Mouse (Mus musculus) left cerebral cortex, adult 11 months (tissue): Measurements from ENCODE around the gene Gm37240.
A peak's percentile ranks its signal among the peaks of the same experiment; 100 is the strongest.

ENCODE experiments used
- DNase-seq: peaks from one replicate; pipeline ENCODE4 v3.0.0; 2022; ENCODE audit warnings: low spot score

The Gm37240 gene

DNA sequence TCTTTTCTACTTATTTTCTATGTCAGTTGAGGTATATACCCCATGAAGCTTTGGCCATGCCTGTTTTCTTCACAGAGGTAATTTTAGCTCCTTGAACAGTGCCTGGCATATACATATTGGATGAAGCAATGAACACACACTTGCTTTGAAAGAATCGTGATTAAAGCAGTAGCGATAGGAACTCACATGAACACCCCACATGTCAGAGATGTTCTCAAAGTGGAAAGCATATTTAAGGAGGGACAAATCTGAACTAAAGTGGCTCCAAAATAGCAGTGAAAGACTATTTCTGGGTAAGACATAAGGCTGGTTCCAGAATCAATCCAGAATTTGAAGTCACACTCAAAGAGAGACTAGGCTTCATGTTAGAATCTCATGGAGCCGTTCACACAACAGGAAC lies 397.1 kb downstream of the Gm37240 start:
- DNase-seq: peak; percentile 53

DNA sequence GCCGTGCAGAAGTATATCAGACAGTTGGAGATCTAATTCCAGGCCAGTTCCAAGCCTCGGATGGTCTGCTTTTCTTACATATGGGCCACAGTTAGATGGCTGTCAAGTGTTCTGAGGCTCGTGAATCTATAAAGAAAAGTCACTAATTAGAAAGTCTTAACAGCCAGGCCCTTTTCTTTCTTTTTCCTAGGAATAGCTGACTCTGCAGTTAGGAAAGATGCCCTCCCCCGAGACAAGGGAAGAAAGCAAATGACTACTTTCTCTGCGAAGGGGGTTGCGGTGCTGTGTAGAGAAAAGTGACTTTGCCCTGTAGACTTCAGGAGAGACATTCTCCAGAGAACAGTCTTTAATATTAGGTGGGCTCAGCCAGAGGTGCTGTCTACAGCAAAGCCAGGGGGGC lies 399.9 kb downstream of the Gm37240 start:
- no peak for DNase-seq

DNA sequence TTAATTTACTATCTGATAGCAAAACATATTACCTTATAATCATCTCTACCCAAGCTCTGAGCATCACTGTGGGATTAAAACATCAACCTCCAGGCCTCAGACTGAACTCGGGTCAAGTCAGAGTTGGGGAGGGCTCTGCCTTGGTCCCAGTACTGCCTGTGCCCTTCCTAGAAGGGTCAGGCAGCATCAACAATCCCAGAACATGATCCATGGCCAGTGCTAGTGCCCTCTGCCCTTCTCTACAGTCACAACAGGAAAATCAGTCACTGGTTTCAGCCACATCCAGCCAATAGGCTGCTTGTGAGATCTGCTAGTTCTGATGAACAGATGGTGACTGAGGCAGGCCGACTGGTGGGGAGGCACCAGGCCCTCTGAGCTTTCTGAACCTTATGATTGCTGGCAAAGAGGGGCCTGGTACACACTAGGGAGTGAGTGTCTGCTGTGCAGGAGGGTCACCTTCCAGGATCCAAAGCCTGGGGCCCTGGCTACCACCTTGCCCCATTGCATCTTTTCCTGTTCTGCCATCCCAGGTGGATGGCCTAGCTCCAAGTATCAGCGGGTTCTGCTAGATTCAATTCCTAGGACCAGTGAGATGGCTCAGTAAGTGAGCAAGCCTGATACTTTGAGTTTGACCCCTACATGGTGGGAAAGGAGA lies 401.7 kb downstream of the Gm37240 start:
- no peak for DNase-seq

DNA sequence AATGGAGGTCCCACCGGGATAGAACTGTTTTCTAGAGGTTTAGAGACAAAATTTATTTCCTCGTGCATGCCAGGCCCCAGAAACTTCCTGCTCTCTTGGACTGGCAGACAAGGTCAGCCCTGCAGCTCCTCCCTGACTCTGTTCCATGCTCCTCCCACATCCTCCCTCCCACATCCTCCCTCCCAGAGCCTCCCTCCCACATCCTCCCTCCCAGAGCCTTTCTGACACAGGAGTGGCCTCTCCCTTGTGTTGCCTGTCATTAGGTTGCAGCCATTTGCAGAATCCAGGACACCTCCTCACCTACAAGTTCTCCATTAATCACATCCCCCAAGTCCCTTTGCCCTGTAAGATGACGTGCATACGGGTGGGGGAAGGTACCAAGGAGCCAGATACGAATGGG lies 404.7 kb downstream of the Gm37240 start:
- no peak for DNase-seq

DNA sequence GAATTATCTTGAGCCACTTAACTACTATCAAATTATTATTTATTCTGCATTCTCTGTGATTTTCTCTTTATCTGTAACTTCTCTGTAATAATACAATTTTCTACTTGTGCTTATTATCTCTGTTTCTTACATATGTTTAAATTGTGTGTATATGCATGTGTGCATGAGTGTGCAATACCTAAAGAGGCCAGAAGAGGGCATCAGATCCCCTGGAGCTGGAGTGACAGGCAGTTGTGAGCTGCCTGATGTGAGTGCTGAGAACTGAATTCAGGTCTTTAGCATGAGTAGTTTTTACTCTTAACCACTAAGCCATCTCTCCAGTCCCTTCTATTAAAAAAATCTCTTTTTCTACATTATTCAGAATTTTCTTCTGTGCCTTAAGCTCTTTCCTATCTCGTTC lies 406.7 kb downstream of the Gm37240 start:
- no peak for DNase-seq

DNA sequence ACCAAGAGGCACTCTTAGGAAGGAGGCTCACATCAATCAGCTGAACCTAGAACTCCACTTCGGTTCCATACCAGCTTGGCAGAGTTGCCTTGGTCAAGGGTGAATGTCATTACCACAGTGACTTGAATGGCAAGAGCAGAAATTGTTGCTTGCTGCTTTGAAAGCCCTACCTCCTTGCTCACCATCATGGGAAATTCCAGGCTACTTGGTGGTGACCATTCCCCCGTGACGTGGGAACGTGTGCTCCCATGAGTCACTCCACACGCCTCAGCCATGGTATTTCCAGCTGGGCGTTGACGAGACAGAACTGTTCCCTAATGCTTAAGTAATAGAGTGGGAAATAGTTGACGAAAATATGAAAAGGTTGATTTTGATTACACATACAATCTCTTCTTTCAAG lies 408.6 kb downstream of the Gm37240 start:
- no peak for DNase-seq

DNA sequence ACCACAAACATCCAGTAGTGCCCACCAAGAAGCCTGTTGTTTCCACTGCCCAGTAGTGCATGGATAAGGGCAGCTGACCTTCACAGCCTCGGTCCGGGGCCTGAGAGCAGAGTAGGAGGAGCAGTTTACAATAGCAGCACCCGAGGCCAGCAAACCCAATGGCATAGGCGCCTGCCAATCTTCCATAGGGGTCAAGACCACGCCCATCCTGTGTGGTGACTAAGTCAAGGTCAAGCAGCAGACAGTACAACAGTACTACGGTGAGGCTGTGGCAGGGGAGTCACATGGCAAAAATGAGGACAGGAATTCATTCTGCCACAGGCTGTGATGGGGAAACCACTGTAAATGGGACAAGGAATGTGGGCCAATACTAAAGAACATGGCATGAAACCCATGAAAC lies 417.6 kb downstream of the Gm37240 start:
- no peak for DNase-seq

DNA sequence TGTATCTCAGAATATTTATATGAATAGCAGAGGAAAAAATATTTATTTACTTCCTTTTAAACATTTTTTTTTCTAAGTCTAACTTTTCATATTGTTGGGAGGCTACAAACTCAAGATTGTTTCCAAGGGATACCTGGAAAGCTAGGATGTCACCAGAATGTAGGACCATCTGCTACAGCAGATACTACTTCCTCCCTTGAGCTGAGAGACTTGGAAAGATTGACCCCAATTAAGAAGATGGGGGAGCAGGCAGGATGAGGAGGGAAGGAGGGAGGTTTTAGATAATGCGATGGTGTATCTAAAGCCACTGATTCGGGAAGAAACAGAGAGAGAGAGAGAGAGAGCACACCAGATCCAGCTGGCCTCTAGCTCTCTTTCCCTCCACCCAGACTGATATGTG lies 418.3 kb downstream of the Gm37240 start:
- DNase-seq: no peak

DNA sequence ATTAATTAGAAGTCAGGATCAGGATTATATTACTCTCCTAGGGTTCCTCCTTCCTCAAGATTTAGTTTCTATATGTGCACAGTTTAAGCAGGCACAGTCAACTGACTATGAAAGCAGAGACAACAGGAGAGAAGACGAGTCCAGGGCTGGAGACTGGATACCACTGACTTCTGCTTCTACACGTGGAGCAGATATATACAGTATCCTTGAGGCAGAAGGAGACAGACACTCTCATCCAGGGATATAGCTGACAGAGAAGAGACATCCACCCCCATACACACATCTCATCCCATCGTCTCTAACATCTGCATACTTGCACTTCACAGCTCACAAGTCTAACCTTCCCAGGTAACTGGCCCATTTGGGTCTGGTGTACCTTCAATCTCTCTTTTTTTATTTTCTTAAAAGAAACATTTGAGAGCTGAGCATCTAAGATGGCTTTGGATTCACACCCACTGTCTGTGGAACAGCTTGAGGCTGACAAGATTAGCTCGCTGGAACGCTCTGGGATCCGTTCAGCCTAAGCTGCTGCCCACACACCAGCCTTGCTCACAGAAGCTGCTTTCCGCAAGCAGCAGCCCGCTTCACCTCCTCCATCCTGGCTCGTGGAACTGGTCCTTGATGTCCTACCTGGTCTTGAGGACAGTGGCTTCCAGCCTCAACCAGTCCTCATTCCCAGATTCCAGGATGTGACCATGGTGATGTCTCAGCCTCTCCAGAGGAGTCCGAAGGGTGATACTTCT lies 421.9 kb downstream of the Gm37240 start:
- DNase-seq: peak; percentile 78

DNA sequence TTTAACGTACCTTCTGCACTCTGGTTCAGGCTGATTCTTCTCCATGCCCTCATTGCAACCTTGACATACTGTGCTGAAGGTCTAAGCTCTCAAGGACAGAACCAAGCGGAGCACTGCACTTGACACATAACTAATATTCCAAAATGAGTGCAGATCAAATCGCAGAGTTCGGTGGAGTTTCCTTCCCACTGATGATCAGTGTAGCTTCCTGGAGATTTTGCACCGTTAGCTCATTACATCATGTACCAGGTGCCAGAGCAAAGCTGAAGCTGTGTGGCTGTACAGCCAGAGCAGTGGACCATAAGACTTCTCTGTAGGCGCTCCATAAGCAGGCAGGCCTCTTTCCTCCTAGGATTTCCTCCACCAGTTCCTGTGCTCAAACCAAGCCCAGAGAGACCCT lies 427.3 kb downstream of the Gm37240 start:
- no peak for DNase-seq

DNA sequence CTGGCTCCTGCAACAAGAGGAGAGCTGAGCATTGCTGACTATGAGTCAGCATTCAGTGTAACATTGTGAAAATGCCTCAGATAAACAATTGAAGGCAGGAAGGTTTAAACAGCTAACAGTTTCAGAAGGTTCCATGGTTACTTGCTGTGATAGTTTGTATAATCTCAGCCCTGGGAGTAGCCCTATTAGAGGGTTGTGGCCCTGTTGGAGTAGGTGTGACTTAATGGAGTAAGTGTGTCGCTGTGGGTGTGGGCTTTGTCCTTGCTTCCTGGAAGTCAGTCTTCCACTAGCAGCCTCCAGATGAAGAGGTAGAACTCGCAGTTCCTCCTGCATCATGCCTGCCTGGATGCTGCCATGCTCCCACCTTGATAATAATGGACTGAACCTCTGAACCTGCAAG lies 430.3 kb downstream of the Gm37240 start:
- no peak for DNase-seq

DNA sequence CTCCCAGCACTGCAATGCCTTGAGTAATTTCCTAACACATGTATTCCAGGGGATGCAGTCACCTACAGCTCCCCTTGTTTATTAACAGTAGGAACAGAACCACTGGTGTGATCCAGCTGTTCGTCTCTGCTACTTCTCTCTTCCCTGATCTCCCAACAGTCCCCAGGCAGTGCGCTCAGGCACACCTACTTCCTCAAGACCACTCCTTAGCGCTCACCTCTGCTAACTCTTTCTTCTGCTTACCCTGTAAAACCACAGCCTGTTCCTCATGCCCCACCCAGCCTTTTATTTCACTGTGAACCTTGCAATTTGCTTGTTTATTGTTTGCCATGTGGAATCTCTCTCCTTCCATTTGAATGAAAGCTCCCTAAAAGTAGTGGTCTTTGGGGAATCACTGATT lies 431.9 kb downstream of the Gm37240 start:
- DNase-seq: no peak

DNA sequence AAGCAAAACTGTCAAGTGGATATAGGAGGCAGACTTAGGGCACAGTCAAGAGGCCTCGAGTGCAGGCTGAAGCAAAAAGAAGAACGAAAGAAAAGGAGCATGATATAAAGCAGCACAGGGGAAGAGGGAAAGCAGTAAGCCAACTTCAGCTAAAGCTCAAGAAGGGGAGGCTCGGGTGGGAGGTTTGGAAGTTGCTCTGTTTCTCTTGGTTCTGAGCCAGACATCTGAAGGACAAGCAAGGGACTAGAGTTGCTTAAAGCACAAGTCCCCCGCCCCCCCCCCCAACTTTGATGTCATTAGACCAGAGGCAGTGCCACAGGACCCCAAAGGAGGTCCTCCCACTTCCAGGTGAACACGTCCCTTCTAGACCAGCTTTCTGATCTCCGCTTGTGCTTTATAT lies 433.3 kb downstream of the Gm37240 start:
- no peak for DNase-seq

DNA sequence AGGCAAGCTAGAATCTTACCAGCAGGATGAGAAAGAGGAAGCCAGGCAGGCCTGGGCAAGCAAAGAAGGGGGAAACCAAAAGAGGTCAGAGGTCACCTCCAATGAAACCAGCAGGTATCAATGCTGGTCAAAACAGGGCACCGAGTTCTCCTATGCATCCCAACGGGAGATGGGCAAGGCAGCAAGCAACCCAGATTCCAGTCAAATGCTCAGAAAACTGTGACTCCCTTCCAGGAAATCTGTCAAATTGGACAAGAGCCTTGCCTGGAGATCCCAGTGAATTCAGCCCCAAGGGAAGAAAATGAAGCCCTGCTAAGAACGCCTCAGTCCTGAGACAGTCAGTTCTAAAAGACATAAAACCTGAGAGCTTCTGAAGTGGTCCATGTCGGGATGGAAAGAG lies 437.9 kb downstream of the Gm37240 start:
- no peak for DNase-seq

DNA sequence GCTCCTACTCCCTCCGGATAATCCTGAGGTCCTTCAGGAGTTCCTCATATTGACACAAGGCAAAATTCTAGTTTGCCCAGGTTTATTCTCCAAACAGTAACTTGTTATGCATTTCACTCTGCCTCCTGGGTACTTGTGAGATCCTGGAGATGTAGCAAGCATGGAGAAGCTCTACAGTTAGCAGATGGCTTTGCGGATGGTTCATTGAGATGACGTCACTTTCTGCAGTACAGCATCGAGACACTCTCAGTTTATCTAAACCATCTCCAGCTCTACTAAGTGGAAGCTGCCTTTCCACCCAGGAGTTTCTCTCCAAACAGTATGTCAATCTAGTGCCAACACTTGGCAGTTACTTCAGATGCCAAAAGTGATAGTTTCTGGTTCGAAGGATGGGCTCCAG lies 444.5 kb downstream of the Gm37240 start:
- DNase-seq: no peak

DNA sequence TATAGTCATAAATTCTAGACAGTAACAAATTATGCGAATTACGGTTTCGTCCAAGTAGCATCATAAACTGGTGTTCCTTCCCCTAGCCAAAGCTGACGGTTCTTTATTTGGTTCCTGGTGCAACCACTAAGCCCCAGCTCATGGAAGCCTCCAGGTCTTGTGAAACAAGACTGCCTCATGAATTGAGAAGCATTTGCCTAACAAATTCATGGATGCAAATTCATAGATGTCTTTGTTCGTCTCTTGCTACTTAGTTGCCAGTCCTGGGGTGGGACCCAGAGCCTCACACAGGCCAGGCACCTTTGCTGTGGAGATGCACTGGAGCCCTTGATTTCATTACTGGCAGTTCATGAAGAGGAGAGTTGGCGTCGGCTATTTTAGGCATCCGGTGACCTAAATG lies 445.1 kb downstream of the Gm37240 start:
- no peak for DNase-seq

DNA sequence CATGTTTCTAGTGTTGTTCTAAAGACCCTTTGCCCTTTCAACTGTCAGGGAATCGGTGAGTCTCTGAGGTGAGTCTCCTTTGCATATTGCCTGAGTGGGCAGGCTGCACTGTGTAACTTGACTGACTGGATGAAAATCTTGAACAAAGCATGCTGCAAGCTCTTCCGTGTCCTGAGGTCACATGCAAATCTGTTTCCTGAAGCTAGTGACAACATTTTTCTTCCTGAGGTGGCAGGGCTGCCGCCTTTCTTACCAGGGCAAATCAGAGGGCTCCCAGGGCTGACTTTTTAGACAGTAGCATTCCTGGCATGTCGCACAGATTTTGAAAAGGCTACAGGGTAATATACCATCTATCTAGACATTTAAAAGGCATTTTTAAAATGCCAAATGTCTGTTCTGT lies 451.9 kb downstream of the Gm37240 start:
- no peak for DNase-seq

DNA sequence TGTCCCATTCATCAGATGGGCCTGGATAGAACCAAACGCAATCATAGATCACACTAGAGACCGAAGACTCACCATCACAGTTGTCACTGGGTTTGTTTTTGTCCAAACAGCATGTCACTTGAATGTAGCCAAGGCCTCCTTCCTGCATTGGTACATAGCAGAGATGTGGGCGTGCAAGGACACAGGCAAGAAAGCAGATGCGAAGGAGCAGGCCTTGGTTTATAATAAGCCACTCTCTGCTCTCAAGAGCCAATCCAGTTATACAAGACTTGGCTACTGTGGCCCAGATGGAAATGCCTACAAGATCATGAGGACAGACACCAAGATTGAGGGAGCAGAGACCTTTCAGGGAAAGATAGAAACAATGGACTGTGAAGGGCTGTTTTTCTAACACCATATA lies 456.1 kb downstream of the Gm37240 start:
- no peak for DNase-seq

DNA sequence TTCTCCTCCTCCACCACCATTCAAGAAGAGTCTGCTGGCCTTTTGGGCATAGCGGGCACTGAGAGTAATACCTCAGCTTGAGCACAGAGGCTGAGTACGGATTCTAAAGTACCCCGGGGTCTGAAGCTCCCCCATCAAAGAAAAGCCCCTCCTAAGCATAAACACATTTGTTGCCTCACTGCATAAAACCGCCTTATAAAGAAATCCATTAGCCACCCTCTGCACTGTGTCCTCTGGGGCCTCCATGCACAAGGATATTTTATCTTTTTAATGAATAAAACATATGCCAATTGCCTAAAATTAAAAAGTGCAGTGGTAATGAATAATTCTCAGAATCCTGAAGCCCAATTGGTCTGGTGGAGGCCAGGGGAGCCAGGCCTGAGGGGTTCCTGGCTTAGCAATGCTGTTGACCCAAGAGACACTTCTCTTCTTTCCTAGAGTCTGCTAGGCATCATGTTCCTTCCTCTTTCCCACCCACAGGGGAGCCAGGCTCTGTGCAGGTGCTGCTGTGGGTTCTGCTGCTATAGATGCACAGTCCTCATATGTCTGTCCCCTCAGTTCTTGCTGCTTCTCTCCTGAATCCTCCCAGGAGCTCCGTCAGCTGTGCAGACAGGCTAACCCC lies 463.8 kb downstream of the Gm37240 start:
- DNase-seq: no peak

DNA sequence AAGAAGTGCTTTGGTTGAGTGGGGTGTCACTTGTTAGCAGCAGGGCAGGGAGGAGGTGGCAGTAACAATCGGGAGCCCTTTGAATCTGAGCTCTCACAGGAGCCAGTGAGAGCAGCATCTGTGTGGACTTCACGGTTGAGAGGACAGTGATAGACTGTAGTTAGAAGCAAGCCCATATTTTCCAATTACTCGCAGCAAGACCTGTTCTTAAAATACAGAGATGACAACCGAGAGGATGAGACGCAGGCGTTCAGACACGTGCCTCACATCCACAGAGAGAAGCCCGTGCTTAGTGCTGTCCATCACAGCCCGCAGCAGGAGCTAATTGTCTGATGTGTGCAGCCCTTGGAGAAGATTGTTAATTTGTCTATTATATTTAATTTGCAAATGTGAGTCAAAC lies 465.9 kb downstream of the Gm37240 start:
- DNase-seq: no peak

DNA sequence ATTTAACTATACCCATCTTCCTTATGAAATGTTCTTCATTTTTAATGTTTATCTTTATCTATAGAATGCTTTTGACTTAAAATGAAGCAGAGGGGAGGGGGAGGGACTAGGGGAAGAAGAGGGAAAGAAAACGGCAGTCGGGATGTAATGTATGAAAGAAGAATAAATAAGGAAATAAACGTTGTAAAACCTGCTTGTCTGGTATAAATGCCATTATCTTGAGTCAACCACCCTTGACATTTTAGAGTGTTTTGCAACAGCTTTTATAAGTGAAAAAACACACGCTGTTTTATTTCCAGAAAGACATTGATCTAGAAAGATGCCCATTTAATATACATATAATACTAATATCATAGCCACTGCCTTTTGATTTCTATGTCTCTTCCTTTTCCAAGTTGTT lies 469.7 kb downstream of the Gm37240 start:
- no peak for DNase-seq

DNA sequence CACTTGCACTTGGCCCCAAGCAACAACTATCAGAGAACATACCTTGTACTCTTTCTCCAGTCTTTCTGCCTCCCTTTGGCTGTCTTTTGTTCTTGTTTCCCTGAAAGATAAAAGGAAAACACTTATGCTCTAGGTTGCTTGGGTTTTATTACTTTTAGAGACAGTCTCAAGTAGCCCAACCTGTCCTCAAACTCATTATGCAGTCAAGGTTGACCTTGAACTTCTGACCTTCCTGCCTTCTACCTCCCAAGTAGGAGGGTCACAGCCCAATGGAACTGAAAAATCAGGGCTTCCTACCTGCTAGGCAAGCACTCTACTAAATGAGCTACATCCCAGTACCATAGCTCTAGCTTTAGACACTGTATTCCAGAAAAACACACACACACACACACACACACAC lies 488.5 kb downstream of the Gm37240 start:
- no peak for DNase-seq

DNA sequence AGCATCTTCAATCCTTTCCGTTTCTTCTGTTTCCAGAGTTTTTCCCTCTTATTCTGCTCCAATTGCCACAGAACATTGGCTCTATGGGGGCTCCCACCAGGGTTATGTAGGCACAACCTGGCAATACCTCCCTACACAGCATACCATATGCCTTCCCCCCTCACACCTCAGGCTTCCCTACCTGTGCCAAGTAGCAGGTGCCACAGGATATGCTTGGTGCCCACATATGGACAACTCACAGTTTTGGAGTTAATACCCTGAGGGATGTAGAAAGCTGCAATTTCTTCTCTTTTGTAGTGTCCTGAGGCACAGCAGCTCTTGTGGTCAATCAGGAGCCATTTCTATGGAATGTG lies 488.9 kb downstream of the Gm37240 start:
- no peak for DNase-seq
